Mouse (Mus musculus) heart, postnatal 36 days (tissue): ENCODE results near the gene Olfr853. TPM values are rescaled to one million over a fixed set of nuclear protein-coding genes. Genes with fewer than 3 reads are reported as not detected.

Experiments
- DNase-seq, 2 experiments: peaks; one replicate each; pipeline ENCODE4 v3.0.0; 2021 to 2022
- intact Hi-C: fragments of 180-260 bp; cut with DNase I; formaldehyde crosslinking; loops from one replicate; pipeline ENCODE4 v1.15.1; 2025
- total RNA-seq, 2 experiments: library from RNA; stranded (reverse); gene quantifications; 2 replicates each; pipeline ENCODE4 v1.2.3; 2021

Olfr853 gene
- total RNA-seq, result not detected

GRCm38 (mm10) chr9:19540976-19541375 is at the start of gene Olfr853:
Gene Olfr853 (minus strand): TSS chr9:19541076.
- intact Hi-C loops, result no loop called here
- no peak for DNase-seq

GRCm38 (mm10) chr9:19582317-19582716 is 41.4 kb upstream of the Olfr853 start, which contains the start of gene Olfr855:
Gene Olfr855 (plus strand): TSS chr9:19582617.
- intact Hi-C loops, result no loop called here

GRCm38 (mm10) chr9:19567282-19567681 is 26.4 kb upstream of the Olfr853 start, which contains the start of gene Olfr854:
Gene Olfr854 (minus strand): TSS chr9:19567382.
- intact Hi-C loops, result no loop called here
- DNase-seq, result no peak

More at GRCm38 (mm10) chr9:19582317-19582716, 41.4 kb upstream of the Olfr853 start, which contains the start of gene Olfr855:
- no peak for DNase-seq

GRCm38 (mm10) chr9:19492995-19493394 is 47.9 kb downstream of the Olfr853 start, which contains the start of gene Olfr851:
Gene Olfr851 (plus strand): TSS chr9:19493295.
- intact Hi-C loops, result no loop called here
- DNase-seq, result no peak

Other genes with a start within 250 kb of the Olfr853 start
- gene Olfr844, start 224.7 kb downstream of the Olfr853 start, total RNA-seq, result not detected
- not detected for gene Olfr845, start 204.6 kb downstream of the Olfr853 start, total RNA-seq
- gene Olfr846, start 177.1 kb downstream of the Olfr853 start, total RNA-seq, result not detected
- not detected for gene Olfr847, start 162.4 kb downstream of the Olfr853 start, total RNA-seq
- not detected for gene Olfr849, start 100.8 kb downstream of the Olfr853 start, total RNA-seq
- gene Olfr850, start 62.8 kb downstream of the Olfr853 start, total RNA-seq, result not detected
- not detected for gene Olfr851, start 47.8 kb downstream of the Olfr853 start, total RNA-seq
- not detected for gene Olfr854, start 26.3 kb upstream of the Olfr853 start, total RNA-seq
- gene Olfr855, start 41.5 kb upstream of the Olfr853 start, total RNA-seq, result not detected
- gene Zfp317, start 81.0 kb upstream of the Olfr853 start, total RNA-seq, result 10 to 100 TPM; 13.0 to 14.6 TPM
- not detected for gene Olfr857, start 168.4 kb upstream of the Olfr853 start, total RNA-seq
- gene Olfr58, start 239.2 kb upstream of the Olfr853 start, total RNA-seq, result not detected